Mouse (Mus musculus): ENCODE measurements at regions not wholly inside any gene's neighbourhood (a gene's known extent, or its start where the extent isn't known, plus 50 kb on each side); places are given as distances from the start of the nearest gene placed in this dataset.
A peak's percentile ranks its signal among the peaks of the same experiment; 100 is the strongest.

DNA sequence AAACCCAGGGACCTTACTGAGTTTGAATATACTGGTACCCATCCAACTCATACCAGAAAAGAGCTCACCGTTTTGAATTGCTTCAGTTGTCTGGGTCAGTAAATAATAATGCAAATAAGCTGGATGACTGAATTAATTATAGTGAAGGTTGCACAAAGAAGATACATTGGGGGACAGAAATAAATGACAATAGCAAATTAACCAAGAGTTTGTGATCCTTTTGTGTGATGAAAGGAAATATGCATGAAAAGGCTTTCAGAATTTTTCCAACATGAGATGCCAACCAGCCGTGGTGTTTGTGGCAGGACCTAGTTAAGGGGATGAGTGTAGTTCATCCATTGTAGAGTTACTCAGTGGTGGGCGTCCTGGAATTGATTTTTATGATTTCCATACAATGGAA lies 186.5 kb upstream of the Pik3r1 start:
- no peaks in the 10 kb centered on the region for H3K27me3 ChIP-seq (ENCODE audit: control insufficient read depth, insufficient read depth, low read length)
- no peaks in the 10 kb centered on the region for H3K79me2 ChIP-seq (ENCODE audit: control insufficient read depth, insufficient read depth, low read length)
- H3K9ac ChIP-seq (ENCODE audit: low read depth, low read length), result no peak overlapping the region
- no peaks in the 10 kb centered on the region for H3K36me3 ChIP-seq (ENCODE audit: control insufficient read depth, insufficient read depth, low read length)
- DNase-seq (ENCODE audit: extremely low read depth, low read depth, low spot score), result no peak
- TF ChIP-seq CTCF (IDR thresholded peaks at IDR 0.05; ENCODE audit: low read depth, low read length) (no peak), POLR2A (IDR thresholded peaks at IDR 0.05; ENCODE audit: extremely low read depth, insufficient read depth, low read length) (no peak)
- WGBS, result 87% methylated on average over 3 of the region's 3 CpGs
- H3K4me3 ChIP-seq (ENCODE audit: insufficient read depth, low read depth, low read length), result no peak overlapping the region
- H3K27ac ChIP-seq (replicated peaks; ENCODE audit: insufficient read depth, low read depth, low read length), result no peak overlapping the region
- H3K4me1 ChIP-seq (ENCODE audit: control insufficient read depth, insufficient read depth, low read length), result peaks cover 5% of the 10 kb centered on the region; the same call in 1 of the 2 replicates

- no peak for DNase-seq (ENCODE audit: extremely low read depth, low read depth, low spot score)
- H3K9ac ChIP-seq (ENCODE audit: low read depth, low read length), result no peak overlapping the region
- no peaks in the 10 kb centered on the region for H3K79me2 ChIP-seq (ENCODE audit: control insufficient read depth, insufficient read depth, low read length)
- H3K4me1 ChIP-seq (ENCODE audit: control insufficient read depth, insufficient read depth, low read length), result peaks cover 5% of the 10 kb centered on the region; the same call in 1 of the 2 replicates
- no peaks in the 10 kb centered on the region for H3K36me3 ChIP-seq (ENCODE audit: control insufficient read depth, insufficient read depth, low read length)
- 93% methylated on average over 7 of the region's 7 CpGs for WGBS
- TF ChIP-seq CTCF (IDR thresholded peaks at IDR 0.05; ENCODE audit: low read depth, low read length) (no peak), POLR2A (IDR thresholded peaks at IDR 0.05; ENCODE audit: extremely low read depth, insufficient read depth, low read length) (no peak)
- H3K27ac ChIP-seq (replicated peaks; ENCODE audit: insufficient read depth, low read depth, low read length), result no peak overlapping the region
- no peaks in the 10 kb centered on the region for H3K27me3 ChIP-seq (ENCODE audit: control insufficient read depth, insufficient read depth, low read length)
- H3K4me3 ChIP-seq (ENCODE audit: insufficient read depth, low read depth, low read length), result no peak overlapping the region
These were observed 187.9 kb upstream of the Pik3r1 start for GRCm38 (mm10) chr13:101955806-101956418.

DNA sequence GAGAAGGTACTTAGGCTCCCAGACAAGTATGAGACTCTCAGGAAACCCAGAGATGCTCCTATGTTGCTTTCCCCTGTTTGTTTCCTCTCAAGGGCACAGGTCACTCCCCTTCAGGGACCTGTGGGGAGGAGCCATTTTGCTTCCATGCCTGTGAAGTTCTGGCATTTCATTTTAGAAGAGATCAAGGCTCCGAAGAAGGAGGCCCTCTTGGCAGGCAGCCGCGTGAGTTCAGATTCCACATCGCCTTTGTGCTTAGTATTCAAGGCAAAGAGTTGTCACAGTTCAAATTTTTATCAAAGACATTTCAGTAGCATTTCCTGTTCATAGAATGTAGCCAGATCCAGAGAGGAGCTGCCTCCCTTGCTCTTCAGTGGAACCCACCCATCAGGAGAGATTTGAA lies 189.8 kb upstream of the Pik3r1 start:
- no peaks in the 10 kb centered on the region for H3K27me3 ChIP-seq (ENCODE audit: control insufficient read depth, insufficient read depth, low read length)
- no peaks in the 10 kb centered on the region for H3K79me2 ChIP-seq (ENCODE audit: control insufficient read depth, insufficient read depth, low read length)
- no peak overlapping the region for H3K4me3 ChIP-seq (ENCODE audit: insufficient read depth, low read depth, low read length)
- peaks cover 5% of the 10 kb centered on the region; the same call in 1 of the 2 replicates for H3K4me1 ChIP-seq (ENCODE audit: control insufficient read depth, insufficient read depth, low read length)
- no peak for TF ChIP-seq CTCF (IDR thresholded peaks at IDR 0.05; ENCODE audit: low read depth, low read length)
- no peak for TF ChIP-seq POLR2A (IDR thresholded peaks at IDR 0.05; ENCODE audit: extremely low read depth, insufficient read depth, low read length)
- DNase-seq (ENCODE audit: extremely low read depth, low read depth, low spot score), result peak; percentile 28
- WGBS, result 46% methylated on average over 4 of the region's 4 CpGs
- H3K36me3 ChIP-seq (ENCODE audit: control insufficient read depth, insufficient read depth, low read length), result no peaks in the 10 kb centered on the region
- no peak overlapping the region for H3K27ac ChIP-seq (replicated peaks; ENCODE audit: insufficient read depth, low read depth, low read length)
- H3K9ac ChIP-seq (ENCODE audit: low read depth, low read length), result no peak overlapping the region

- no peaks in the 10 kb centered on the region for H3K27me3 ChIP-seq (ENCODE audit: control insufficient read depth, insufficient read depth, low read length)
- no peak for DNase-seq (ENCODE audit: extremely low read depth, low read depth, low spot score)
- 76% methylated on average over 7 of the region's 7 CpGs for WGBS
- no peak overlapping the region for H3K27ac ChIP-seq (replicated peaks; ENCODE audit: insufficient read depth, low read depth, low read length)
- H3K4me1 ChIP-seq (ENCODE audit: control insufficient read depth, insufficient read depth, low read length), result peaks cover 10% of the 10 kb centered on the region
- no peaks in the 10 kb centered on the region for H3K36me3 ChIP-seq (ENCODE audit: control insufficient read depth, insufficient read depth, low read length)
- TF ChIP-seq CTCF (IDR thresholded peaks at IDR 0.05; ENCODE audit: low read depth, low read length) (no peak), POLR2A (IDR thresholded peaks at IDR 0.05; ENCODE audit: extremely low read depth, insufficient read depth, low read length) (no peak)
- no peaks in the 10 kb centered on the region for H3K79me2 ChIP-seq (ENCODE audit: control insufficient read depth, insufficient read depth, low read length)
- no peak overlapping the region for H3K9ac ChIP-seq (ENCODE audit: low read depth, low read length)
- H3K4me3 ChIP-seq (ENCODE audit: insufficient read depth, low read depth, low read length), result no peak overlapping the region
These were observed 197.5 kb upstream of the Pik3r1 start for GRCm38 (mm10) chr13:101965537-101965936.

DNA sequence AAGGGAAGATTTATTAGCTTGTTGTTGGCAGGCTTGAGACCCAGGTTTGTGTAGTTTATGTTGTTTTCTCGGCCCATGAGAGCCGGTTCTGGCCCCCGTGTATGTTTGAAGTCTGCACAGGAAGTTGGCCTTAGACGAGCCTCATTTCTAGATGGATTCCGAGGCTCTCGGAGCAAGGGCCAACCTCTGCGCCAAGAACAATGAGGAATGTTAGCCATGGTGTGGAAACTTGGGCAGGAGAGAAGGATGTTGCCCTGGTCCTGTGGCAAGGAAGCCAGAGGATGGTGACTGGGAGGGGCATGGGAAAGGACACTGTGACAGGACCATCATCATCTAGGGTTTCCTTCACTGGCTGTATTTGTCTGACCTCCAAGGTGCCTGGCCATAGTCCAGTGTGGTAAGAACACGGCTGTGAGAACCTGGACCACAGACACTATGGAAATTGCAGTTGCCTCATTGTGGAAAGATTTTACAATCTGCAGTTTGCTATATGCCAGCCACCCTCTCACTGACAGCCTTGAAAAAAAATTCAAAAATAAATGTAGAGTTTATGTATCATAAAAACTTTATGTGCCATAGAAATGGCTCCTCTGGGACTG lies 198.9 kb upstream of the Pik3r1 start:
- peaks cover 10% of the 10 kb centered on the region for H3K4me1 ChIP-seq (ENCODE audit: control insufficient read depth, insufficient read depth, low read length)
- H3K36me3 ChIP-seq (ENCODE audit: control insufficient read depth, insufficient read depth, low read length), result no peaks in the 10 kb centered on the region
- H3K27ac ChIP-seq (replicated peaks; ENCODE audit: insufficient read depth, low read depth, low read length), result no peak overlapping the region
- H3K79me2 ChIP-seq (ENCODE audit: control insufficient read depth, insufficient read depth, low read length), result no peaks in the 10 kb centered on the region
- WGBS, result 81% methylated on average over 8 of the region's 8 CpGs
- H3K4me3 ChIP-seq (ENCODE audit: insufficient read depth, low read depth, low read length), result no peak overlapping the region
- DNase-seq (ENCODE audit: extremely low read depth, low read depth, low spot score), result no peak
- no peaks in the 10 kb centered on the region for H3K27me3 ChIP-seq (ENCODE audit: control insufficient read depth, insufficient read depth, low read length)
- no peak overlapping the region for H3K9ac ChIP-seq (ENCODE audit: low read depth, low read length)
- no peak for TF ChIP-seq CTCF (IDR thresholded peaks at IDR 0.05; ENCODE audit: low read depth, low read length)

DNA sequence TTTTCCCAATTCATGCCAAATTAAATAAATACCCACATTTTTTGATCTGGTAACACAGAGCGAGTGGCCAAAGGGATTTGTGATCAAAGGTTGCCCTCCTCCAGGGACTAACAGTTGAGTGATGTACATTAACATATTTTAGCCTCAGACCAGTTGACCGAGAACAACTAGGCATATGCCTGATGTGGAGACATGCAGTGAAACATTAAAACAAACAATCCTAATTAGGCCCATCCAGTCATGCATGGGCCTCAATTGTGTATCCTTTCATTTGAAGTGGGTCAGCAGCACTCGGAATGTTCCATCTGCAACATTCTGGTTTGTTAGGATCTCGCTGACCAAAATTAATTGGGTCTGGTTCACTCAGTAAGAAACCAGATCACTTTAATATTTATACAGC lies 199.4 kb upstream of the Pik3r1 start:
- H3K9ac ChIP-seq (ENCODE audit: low read depth, low read length), result no peak overlapping the region
- H3K4me1 ChIP-seq (ENCODE audit: control insufficient read depth, insufficient read depth, low read length), result peaks cover 10% of the 10 kb centered on the region
- no peak for TF ChIP-seq CTCF (IDR thresholded peaks at IDR 0.05; ENCODE audit: low read depth, low read length)
- TF ChIP-seq POLR2A (IDR thresholded peaks at IDR 0.05; ENCODE audit: extremely low read depth, insufficient read depth, low read length), result no peak
- H3K79me2 ChIP-seq (ENCODE audit: control insufficient read depth, insufficient read depth, low read length), result no peaks in the 10 kb centered on the region
- no peaks in the 10 kb centered on the region for H3K27me3 ChIP-seq (ENCODE audit: control insufficient read depth, insufficient read depth, low read length)
- DNase-seq (ENCODE audit: extremely low read depth, low read depth, low spot score), result peak; percentile 63
- WGBS, result 57% methylated on average over 4 of the region's 4 CpGs
- H3K36me3 ChIP-seq (ENCODE audit: control insufficient read depth, insufficient read depth, low read length), result no peaks in the 10 kb centered on the region
- no peak overlapping the region for H3K4me3 ChIP-seq (ENCODE audit: insufficient read depth, low read depth, low read length)
- H3K27ac ChIP-seq (replicated peaks; ENCODE audit: insufficient read depth, low read depth, low read length), result no peak overlapping the region; the same call in 1 of the 2 replicates

Data from liver, adult 2 months (tissue).